Mouse (Mus musculus) kidney, adult 2 months (tissue): ENCODE results near the gene Atp1a1.

Source experiments
- CTCF ChIP-seq: fragments of 200-500 bp; conservative IDR thresholded peaks from 2 replicates; pipeline ENCODE4 v1.5.1; 2011; ENCODE audit warnings: low read depth, mild to moderate bottlenecking, control low read depth, low read length, moderate library complexity, mixed read lengths; ENCODE audit not compliant: insufficient read depth, insufficient read length
- POLR2A ChIP-seq: fragments of 200-500 bp; IDR thresholded peaks from one replicate; pipeline ENCODE4 v1.6.1; 2011; ENCODE audit warnings: low read depth, low read length, control low read depth

GRCm38 (mm10) chr3:101597317-101598096, 7.0 kb downstream of the Atp1a1 start:
- TF ChIP-seq CTCF (no peak), POLR2A (no peak)
